Mouse (Mus musculus): ENCODE measurements around the gene Tbc1d25. TPM values are rescaled to one million over a fixed set of nuclear protein-coding genes. Genes with fewer than 3 reads are reported as not detected.

Tbc1d25 gene
- polyA plus RNA-seq, 1 experiment = 9.5 TPM

DNA sequence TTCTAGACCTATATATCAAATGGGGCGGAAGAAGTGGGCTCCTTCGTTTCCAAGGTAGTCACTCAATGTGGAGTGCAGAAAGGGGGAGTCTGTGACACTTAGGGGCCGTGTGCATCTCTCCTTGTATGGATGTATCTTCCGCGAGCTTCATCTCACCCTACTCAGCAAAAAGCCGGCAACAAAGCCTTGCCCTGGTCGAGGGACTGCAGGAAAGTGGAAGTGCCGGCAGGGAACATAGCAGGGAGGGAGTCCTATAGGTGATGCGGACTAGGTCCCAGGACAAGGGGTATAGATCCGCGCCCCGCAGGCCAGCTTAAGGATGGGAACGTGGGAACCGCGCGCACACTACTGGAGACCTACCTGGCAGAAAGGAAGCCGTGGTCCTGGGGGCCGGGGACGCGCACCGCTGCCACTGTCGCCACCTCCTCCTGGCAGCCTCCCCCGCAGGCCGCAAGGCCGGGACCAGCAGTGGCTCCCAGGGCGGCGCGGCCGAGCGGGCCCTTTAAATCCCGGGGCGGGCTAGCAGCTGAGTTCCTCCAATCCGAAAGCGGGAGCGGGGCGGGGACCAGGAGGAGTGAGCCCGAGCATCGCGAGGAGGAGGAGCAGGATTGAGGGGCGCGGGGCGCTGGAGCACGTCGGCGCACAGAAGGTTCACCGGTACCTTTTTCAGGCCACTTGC lies 30.2 kb upstream of the Tbc1d25 start, which contains the start of gene Porcn:
Gene Porcn (minus strand): TSS at position 511 of the 679 bp plus-strand sequence.
- H3K27me3 ChIP-seq (ENCODE audit: control insufficient read depth, insufficient read depth, low read length, poor library complexity, severe bottlenecking) = no peaks in the 10 kb centered on the region
- no peaks in the 10 kb centered on the region for H3K9me3 ChIP-seq (replicated peaks; ENCODE audit: control insufficient read depth, insufficient read depth, low read length, poor library complexity, severe bottlenecking)
- H3K27ac ChIP-seq (ENCODE audit: insufficient read depth, low read length) = peak within 1 kb of the TSS; percentile 88
- no peaks in the 10 kb centered on the region for H3K36me3 ChIP-seq (ENCODE audit: control insufficient read depth, insufficient read depth, low read length, poor library complexity, severe bottlenecking)
- H3K4me3 ChIP-seq (ENCODE audit: low read depth, low read length) = peak within 1 kb of the TSS; percentile 86
- TF ChIP-seq CTCF (IDR thresholded peaks at IDR 0.05; ENCODE audit: low read depth, low read length) (no peak), POLR2A (IDR thresholded peaks at IDR 0.05; ENCODE audit: insufficient read depth, low read length) (no peak), EP300 (IDR thresholded peaks at IDR 0.05; ENCODE audit: insufficient read depth, low read depth, low read length) (no peak)
- no peaks in the 10 kb centered on the region for H3K4me1 ChIP-seq (ENCODE audit: control insufficient read depth, insufficient read depth, low read length)
- H3K9ac ChIP-seq (ENCODE audit: low read depth, poor library complexity, severe bottlenecking) = peak within 1 kb of the TSS; percentile 64

- Histone ChIP-seq H3K9me3 (replicated peaks; ENCODE audit: control insufficient read depth, insufficient read depth, low read length, poor library complexity, severe bottlenecking) (no peaks in the 10 kb centered on the region), H3K36me3 (ENCODE audit: control insufficient read depth, insufficient read depth, low read length, poor library complexity, severe bottlenecking) (no peaks in the 10 kb centered on the region), H3K27ac (ENCODE audit: insufficient read depth, low read length) (no peak overlapping the region), H3K9ac (ENCODE audit: low read depth, poor library complexity, severe bottlenecking) (peak overlapping the region; percentile 64; the same call in 1 of the 2 replicates), H3K27me3 (ENCODE audit: control insufficient read depth, insufficient read depth, low read length, poor library complexity, severe bottlenecking) (no peaks in the 10 kb centered on the region), H3K4me1 (ENCODE audit: control insufficient read depth, insufficient read depth, low read length) (no peaks in the 10 kb centered on the region), H3K4me3 (ENCODE audit: low read depth, low read length) (peak overlapping the region; percentile 86)
- TF ChIP-seq CTCF (IDR thresholded peaks at IDR 0.05; ENCODE audit: low read depth, low read length) (no peak), POLR2A (IDR thresholded peaks at IDR 0.05; ENCODE audit: insufficient read depth, low read length) (no peak), EP300 (IDR thresholded peaks at IDR 0.05; ENCODE audit: insufficient read depth, low read depth, low read length) (no peak)
Measured at GRCm38 (mm10) chrX:8205551-8205950, 29.6 kb upstream of the Tbc1d25 start.

DNA sequence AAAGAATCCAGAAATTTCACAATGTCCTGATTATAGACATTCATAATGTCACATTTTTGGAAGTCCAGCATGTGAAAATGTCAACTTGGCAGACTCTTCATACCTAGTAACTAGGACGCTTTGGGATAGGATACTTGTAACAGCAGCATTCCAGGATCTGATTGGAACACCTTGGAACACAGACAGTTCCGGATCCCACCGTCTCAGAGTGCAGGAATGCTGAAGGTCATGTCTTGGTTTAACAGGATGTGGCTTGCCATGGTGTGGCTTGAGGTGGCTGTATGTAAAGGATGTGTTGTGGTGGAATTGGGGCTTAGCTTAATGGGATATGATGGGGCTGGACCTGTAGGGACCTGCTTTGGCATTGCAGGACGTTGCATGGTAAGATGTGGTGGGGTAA lies 29.1 kb upstream of the Tbc1d25 start:
- no peaks in the 10 kb centered on the region for H3K9me3 ChIP-seq (replicated peaks; ENCODE audit: control insufficient read depth, insufficient read depth, low read length, poor library complexity, severe bottlenecking)
- no peak overlapping the region for H3K9ac ChIP-seq (ENCODE audit: low read depth, poor library complexity, severe bottlenecking)
- no peak overlapping the region for H3K27ac ChIP-seq (ENCODE audit: insufficient read depth, low read length)
- no peaks in the 10 kb centered on the region for H3K36me3 ChIP-seq (ENCODE audit: control insufficient read depth, insufficient read depth, low read length, poor library complexity, severe bottlenecking)
- TF ChIP-seq CTCF (IDR thresholded peaks at IDR 0.05; ENCODE audit: low read depth, low read length) (no peak), POLR2A (IDR thresholded peaks at IDR 0.05; ENCODE audit: insufficient read depth, low read length) (no peak), EP300 (IDR thresholded peaks at IDR 0.05; ENCODE audit: insufficient read depth, low read depth, low read length) (no peak)
- H3K4me1 ChIP-seq (ENCODE audit: control insufficient read depth, insufficient read depth, low read length) = no peaks in the 10 kb centered on the region
- H3K27me3 ChIP-seq (ENCODE audit: control insufficient read depth, insufficient read depth, low read length, poor library complexity, severe bottlenecking) = no peaks in the 10 kb centered on the region
- no peak overlapping the region for H3K4me3 ChIP-seq (ENCODE audit: low read depth, low read length)

DNA sequence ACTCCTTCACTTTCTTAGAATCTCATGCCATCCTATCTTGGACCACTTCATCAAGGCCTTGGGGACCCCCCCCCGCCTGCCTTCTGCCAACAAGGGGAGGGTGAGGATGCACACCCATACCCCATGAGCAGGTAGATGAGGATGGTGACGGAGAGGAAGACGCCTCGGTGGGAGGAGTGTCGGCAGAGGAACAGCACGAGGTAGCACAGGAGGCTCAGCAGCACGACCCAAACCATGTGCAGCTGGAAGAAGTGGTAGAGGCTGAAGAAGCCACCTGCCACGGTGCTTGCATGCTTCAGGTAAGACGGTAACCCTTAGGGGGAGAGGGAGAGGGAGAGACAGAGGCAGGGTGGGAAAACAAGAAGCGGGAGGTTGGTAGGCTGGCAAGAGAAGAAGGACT lies 28.1 kb upstream of the Tbc1d25 start:
- H3K9ac ChIP-seq (ENCODE audit: low read depth, poor library complexity, severe bottlenecking) = no peak overlapping the region
- no peak overlapping the region for H3K27ac ChIP-seq (ENCODE audit: insufficient read depth, low read length)
- H3K4me1 ChIP-seq (ENCODE audit: control insufficient read depth, insufficient read depth, low read length) = no peaks in the 10 kb centered on the region
- H3K4me3 ChIP-seq (ENCODE audit: low read depth, low read length) = no peak overlapping the region
- H3K9me3 ChIP-seq (replicated peaks; ENCODE audit: control insufficient read depth, insufficient read depth, low read length, poor library complexity, severe bottlenecking) = no peaks in the 10 kb centered on the region
- no peak for TF ChIP-seq POLR2A (IDR thresholded peaks at IDR 0.05; ENCODE audit: insufficient read depth, low read length)
- no peak for TF ChIP-seq EP300 (IDR thresholded peaks at IDR 0.05; ENCODE audit: insufficient read depth, low read depth, low read length)
- TF ChIP-seq CTCF (IDR thresholded peaks at IDR 0.05; ENCODE audit: low read depth, low read length) = no peak
- H3K36me3 ChIP-seq (ENCODE audit: control insufficient read depth, insufficient read depth, low read length, poor library complexity, severe bottlenecking) = no peaks in the 10 kb centered on the region
- no peaks in the 10 kb centered on the region for H3K27me3 ChIP-seq (ENCODE audit: control insufficient read depth, insufficient read depth, low read length, poor library complexity, severe bottlenecking)

GRCm38 (mm10) chrX:8203105-8203504 lies 27.1 kb upstream of the Tbc1d25 start:
- TF ChIP-seq EP300 (IDR thresholded peaks at IDR 0.05; ENCODE audit: insufficient read depth, low read depth, low read length) (no peak), POLR2A (IDR thresholded peaks at IDR 0.05; ENCODE audit: insufficient read depth, low read length) (no peak), CTCF (IDR thresholded peaks at IDR 0.05; ENCODE audit: low read depth, low read length) (no peak)
- H3K27ac ChIP-seq (ENCODE audit: insufficient read depth, low read length) = no peak overlapping the region
- no peaks in the 10 kb centered on the region for H3K27me3 ChIP-seq (ENCODE audit: control insufficient read depth, insufficient read depth, low read length, poor library complexity, severe bottlenecking)
- no peaks in the 10 kb centered on the region for H3K9me3 ChIP-seq (replicated peaks; ENCODE audit: control insufficient read depth, insufficient read depth, low read length, poor library complexity, severe bottlenecking)
- 0 out of 2 replicates have a peak overlapping the region, but pooled peaks have one; percentile 23 for H3K4me3 ChIP-seq (ENCODE audit: low read depth, low read length)
- H3K36me3 ChIP-seq (ENCODE audit: control insufficient read depth, insufficient read depth, low read length, poor library complexity, severe bottlenecking) = no peaks in the 10 kb centered on the region
- H3K9ac ChIP-seq (ENCODE audit: low read depth, poor library complexity, severe bottlenecking) = no peak overlapping the region
- no peaks in the 10 kb centered on the region for H3K4me1 ChIP-seq (ENCODE audit: control insufficient read depth, insufficient read depth, low read length)

- TF ChIP-seq POLR2A (IDR thresholded peaks at IDR 0.05; ENCODE audit: insufficient read depth, low read length) (no peak), CTCF (IDR thresholded peaks at IDR 0.05; ENCODE audit: low read depth, low read length) (no peak), EP300 (IDR thresholded peaks at IDR 0.05; ENCODE audit: insufficient read depth, low read depth, low read length) (no peak)
- H3K9ac ChIP-seq (ENCODE audit: low read depth, poor library complexity, severe bottlenecking) = peak within 1 kb of the TSS; percentile 27
- H3K36me3 ChIP-seq (ENCODE audit: control insufficient read depth, insufficient read depth, low read length, poor library complexity, severe bottlenecking) = no peaks in the 10 kb centered on the region
- H3K4me1 ChIP-seq (ENCODE audit: control insufficient read depth, insufficient read depth, low read length) = peaks cover 2% of the 10 kb centered on the region
- H3K4me3 ChIP-seq (ENCODE audit: low read depth, low read length) = peak within 1 kb of the TSS; percentile 71
- H3K27ac ChIP-seq (ENCODE audit: insufficient read depth, low read length) = peak within 1 kb of the TSS; percentile 72
- H3K9me3 ChIP-seq (replicated peaks; ENCODE audit: control insufficient read depth, insufficient read depth, low read length, poor library complexity, severe bottlenecking) = no peaks in the 10 kb centered on the region
- H3K27me3 ChIP-seq (ENCODE audit: control insufficient read depth, insufficient read depth, low read length, poor library complexity, severe bottlenecking) = no peaks in the 10 kb centered on the region
Measured at GRCm38 (mm10) chrX:8193419-8193723, 17.4 kb upstream of the Tbc1d25 start, which contains the start of gene Ebp. Gene Ebp (minus strand): TSS chrX:8193512.

All from ES-Bruce4 (cell line).